Mouse (Mus musculus) liver, embryonic 16.5 days (tissue): ENCODE results near the gene Aass. TPM values are rescaled to one million over a fixed set of nuclear protein-coding genes. Genes with fewer than 3 reads are reported as not detected.

Experiments
- ATAC-seq: fragments of 200-750 bp; cut with Nextera tagmentation; 2 replicates; pipeline ENCODE4 v1.8.0; 2017; ENCODE audit warnings: low read depth, mild to moderate bottlenecking, moderate number of reproducible peaks, moderate library complexity
- H3K27ac ChIP-seq: fragments of 300-500 bp; sonication (generic); 2 replicates; pipeline ENCODE4 v1.5.1; 2014; ENCODE audit warnings: mild to moderate bottlenecking, low read length
- H3K27me3 ChIP-seq: fragments of 300-500 bp; sonication (generic); 2 replicates; pipeline ENCODE4 v1.6.1; 2014; ENCODE audit warnings: low read depth, low read length, mixed read lengths; ENCODE audit not compliant: control insufficient read depth, insufficient read depth
- H3K36me3 ChIP-seq: fragments of 300-500 bp; sonication (generic); 2 replicates; pipeline ENCODE4 v1.6.1; 2014; ENCODE audit warnings: mild to moderate bottlenecking; ENCODE audit not compliant: control insufficient read depth, insufficient read depth
- H3K4me1 ChIP-seq: fragments of 300-500 bp; sonication (generic); 2 replicates; pipeline ENCODE4 v1.6.1; 2014; ENCODE audit warnings: low read depth, low read length, mixed read lengths; ENCODE audit not compliant: control insufficient read depth
- H3K4me2 ChIP-seq: fragments of 300-500 bp; sonication (generic); 2 replicates; pipeline ENCODE4 v1.6.1; 2014; ENCODE audit warnings: low read depth, low read length, mixed read lengths
- H3K4me3 ChIP-seq: fragments of 300-500 bp; sonication (generic); 2 replicates; pipeline ENCODE4 v1.5.1; 2014; ENCODE audit warnings: low read depth, mild to moderate bottlenecking, low read length
- H3K9ac ChIP-seq: fragments of 300-500 bp; sonication (generic); 2 replicates; pipeline ENCODE4 v1.6.1; 2014; ENCODE audit warnings: low read depth, low read length
- H3K9me3 ChIP-seq: fragments of 300-500 bp; sonication (generic); replicated peaks from 2 replicates; pipeline ENCODE4 v1.6.1; 2016; ENCODE audit warnings: low read length; ENCODE audit not compliant: control insufficient read depth
- WGBS: fragments of 180-500 bp; shearing (Covaris S2); extraction: QIAGEN DNeasy Blood & Tissue Kit; methylation state at CpG from one replicate; pipeline ENCODE4 v1.1.7; 2014; ENCODE audit not compliant: insufficient replicate concordance; 5-methylcytosine and 5-hydroxymethylcytosine counted together
- polyA plus RNA-seq: library from polyadenylated mRNA; unstranded; fragments of >200 nt; fragmentation: Nextera tagmentation; extraction: Ambion mirVana; gene quantifications from 2 replicates; pipeline ENCODE4 v1.2.1, GENCODE M21; 2015

Aass gene
- polyA plus RNA-seq, 1 experiment from 2014 or later, result 31.5 TPM

DNA sequence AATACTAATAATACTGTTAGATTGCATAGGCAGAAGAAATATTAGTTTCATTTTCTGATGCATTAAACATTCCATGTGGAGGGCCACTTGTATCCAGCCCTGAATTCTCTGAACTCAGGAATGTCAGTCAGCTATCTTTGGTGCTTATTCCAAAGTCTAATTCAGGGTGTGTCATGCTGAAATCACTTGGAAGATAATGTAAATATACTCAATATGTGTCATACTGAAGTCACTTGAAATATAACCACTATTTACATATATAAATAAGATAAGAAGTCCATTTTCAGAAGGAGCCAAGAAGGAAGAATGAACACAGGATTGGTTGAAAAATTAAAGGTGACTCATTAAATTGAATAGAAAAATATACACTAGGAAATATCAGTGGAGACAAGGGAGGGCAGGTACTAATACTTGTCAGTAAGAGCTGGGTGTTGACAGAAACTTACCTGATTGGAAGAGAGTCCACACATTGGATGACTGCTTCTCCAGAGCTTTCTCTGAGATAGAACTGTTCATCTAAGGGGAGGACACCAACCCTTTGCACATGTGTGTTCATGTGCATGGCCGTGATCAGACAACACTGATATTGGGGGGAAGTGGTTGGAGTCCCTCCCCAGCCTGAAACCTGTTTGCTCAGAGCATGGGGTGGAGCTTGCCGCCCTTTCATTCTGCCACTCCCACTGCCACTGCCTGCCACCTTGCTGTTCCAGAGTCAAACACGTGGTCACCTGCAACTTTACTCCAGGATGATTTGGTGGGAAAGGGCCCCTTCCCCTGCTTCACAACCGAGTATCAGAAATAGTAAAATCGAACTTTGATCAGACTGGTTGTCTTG lies 48.0 kb downstream of the Aass start:
- 63% methylated on average over 5 of the region's 5 CpGs for WGBS
- H3K27me3 ChIP-seq, result no peaks in the 10 kb centered on the region
- no peak for ATAC-seq

DNA sequence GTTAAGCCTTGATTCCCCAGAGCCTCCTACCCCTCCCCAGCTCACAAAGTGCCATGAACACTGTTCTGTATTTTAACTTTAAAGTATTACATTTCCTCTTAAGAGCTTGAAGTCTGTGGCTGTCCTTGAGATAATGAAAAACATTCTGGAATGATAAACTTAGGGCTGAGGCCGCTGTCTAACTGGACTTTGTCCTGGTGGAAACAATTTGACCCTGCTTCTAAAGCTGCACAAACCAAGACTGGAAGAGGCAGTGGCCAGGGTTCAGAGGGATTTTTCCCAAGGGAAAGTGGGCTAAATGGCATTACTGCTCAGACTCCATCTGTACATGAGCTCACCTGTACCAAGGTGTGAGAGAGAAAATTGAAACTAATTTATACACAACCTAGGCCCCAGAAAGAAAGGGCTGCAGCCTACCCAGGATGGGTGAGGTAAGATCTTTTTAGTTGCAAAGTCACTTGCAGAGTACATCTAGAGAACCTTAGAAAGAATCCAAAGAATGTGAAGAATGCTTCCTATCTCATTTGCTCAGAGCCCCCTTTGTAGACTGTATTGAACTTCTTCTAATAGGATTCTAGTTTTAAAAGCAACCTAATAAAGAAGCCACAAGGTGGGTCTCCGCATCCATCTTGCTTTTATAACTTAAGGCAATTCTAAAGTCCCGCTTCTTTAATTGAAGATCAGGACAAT lies 52.6 kb downstream of the Aass start:
- no peaks in the 10 kb centered on the region for H3K36me3 ChIP-seq
- H3K4me2 ChIP-seq, result no peak overlapping the region
- no peak overlapping the region for H3K9ac ChIP-seq
- no peaks in the 10 kb centered on the region for H3K27me3 ChIP-seq
- no peak overlapping the region for H3K27ac ChIP-seq
- H3K4me3 ChIP-seq, result no peak overlapping the region
- WGBS, result 46% methylated on average over 3 of the region's 3 CpGs
- no peak for ATAC-seq
- H3K9me3 ChIP-seq, result no peaks in the 10 kb centered on the region
- no peaks in the 10 kb centered on the region; the same call in 1 of the 2 replicates for H3K4me1 ChIP-seq

More for the DNA sequence above, 48.0 kb downstream of the Aass start:
- no peak overlapping the region for H3K4me3 ChIP-seq
- no peaks in the 10 kb centered on the region for H3K9me3 ChIP-seq
- H3K27ac ChIP-seq, result no peak overlapping the region
- H3K4me2 ChIP-seq, result no peak overlapping the region
- no peak overlapping the region for H3K9ac ChIP-seq
- no peaks in the 10 kb centered on the region for H3K36me3 ChIP-seq
- no peaks in the 10 kb centered on the region; the same call in 1 of the 2 replicates for H3K4me1 ChIP-seq

DNA sequence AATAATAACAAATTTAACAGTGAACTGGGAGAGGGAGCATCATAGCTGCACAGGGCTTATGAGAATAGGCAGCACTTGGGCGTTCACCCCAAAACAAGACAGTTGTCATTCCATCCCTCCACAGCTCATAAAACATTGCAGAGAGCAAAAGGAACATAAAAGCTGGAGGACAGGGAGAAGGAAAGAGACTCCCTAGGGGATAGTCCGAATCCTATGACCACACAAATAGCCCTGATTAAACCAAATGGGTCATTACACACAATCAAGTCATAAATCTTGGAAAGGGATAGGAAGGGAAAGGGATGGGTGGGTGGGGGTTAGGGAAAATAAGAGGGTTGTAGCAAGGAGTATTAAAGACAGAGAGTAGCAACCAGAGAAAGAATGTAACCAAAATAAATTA lies 54.5 kb downstream of the Aass start:
- no peaks in the 10 kb centered on the region for H3K36me3 ChIP-seq
- H3K27ac ChIP-seq, result no peak overlapping the region
- H3K9me3 ChIP-seq, result no peaks in the 10 kb centered on the region
- H3K27me3 ChIP-seq, result no peaks in the 10 kb centered on the region
- no peak overlapping the region for H3K9ac ChIP-seq
- WGBS, result 38% methylated on average over 2 of the region's 2 CpGs
- H3K4me3 ChIP-seq, result no peak overlapping the region
- no peak for ATAC-seq
- no peak overlapping the region for H3K4me2 ChIP-seq
- H3K4me1 ChIP-seq, result no peaks in the 10 kb centered on the region; the same call in 1 of the 2 replicates

DNA sequence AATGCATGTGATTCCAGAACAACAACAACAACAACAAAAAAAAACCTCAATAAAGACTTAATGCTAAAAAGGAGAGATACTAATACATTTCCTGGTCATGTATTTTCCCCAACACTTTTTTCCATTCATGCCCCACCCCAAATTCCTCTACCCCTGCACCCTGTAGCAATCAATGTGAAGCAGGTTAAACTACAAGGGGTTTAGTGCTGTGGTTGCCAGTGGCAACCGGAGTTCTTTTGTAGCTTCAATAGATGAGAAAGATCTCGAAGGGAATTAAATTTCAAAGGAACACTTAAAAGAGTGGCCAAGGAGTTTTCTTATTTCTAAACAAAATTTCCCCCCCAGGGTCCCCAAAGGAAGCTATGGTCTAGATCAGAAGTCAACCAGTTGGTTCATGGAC lies 56.7 kb downstream of the Aass start:
- Histone ChIP-seq H3K27ac (no peak overlapping the region), H3K4me2 (no peak overlapping the region), H3K36me3 (no peaks in the 10 kb centered on the region), H3K4me3 (no peak overlapping the region), H3K27me3 (no peaks in the 10 kb centered on the region), H3K4me1 (no peaks in the 10 kb centered on the region; the same call in 1 of the 2 replicates), H3K9me3 (no peaks in the 10 kb centered on the region), H3K9ac (no peak overlapping the region)
- 57% methylated on average over 2 of the region's 2 CpGs for WGBS
- no peak for ATAC-seq

DNA sequence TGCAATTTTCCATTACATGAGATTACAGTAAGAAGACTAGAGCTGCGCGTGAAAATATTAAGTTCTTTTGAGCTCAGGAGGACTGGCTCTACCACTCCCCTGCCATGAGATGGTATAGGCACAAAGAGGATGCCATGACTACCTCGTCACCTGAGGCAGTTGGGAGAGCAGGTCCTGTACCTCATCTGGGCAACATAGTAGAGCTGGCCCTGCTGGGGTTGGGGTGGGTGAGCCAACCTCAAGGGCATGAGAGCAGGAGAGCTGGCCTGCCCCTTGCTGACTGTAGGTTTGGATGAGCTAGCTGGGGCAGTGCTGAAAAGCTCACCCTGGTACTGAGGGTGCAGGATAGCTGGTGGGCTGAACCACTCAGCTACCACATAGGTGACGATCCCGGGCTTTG lies 77.1 kb downstream of the Aass start:
- Histone ChIP-seq H3K9ac (no peak overlapping the region), H3K4me2 (no peak overlapping the region), H3K27ac (no peak overlapping the region), H3K4me3 (no peak overlapping the region), H3K9me3 (no peaks in the 10 kb centered on the region), H3K27me3 (no peaks in the 10 kb centered on the region), H3K36me3 (no peaks in the 10 kb centered on the region), H3K4me1 (no peaks in the 10 kb centered on the region)
- ATAC-seq, result no peak
- WGBS, result 72% methylated on average over 5 of the region's 5 CpGs

DNA sequence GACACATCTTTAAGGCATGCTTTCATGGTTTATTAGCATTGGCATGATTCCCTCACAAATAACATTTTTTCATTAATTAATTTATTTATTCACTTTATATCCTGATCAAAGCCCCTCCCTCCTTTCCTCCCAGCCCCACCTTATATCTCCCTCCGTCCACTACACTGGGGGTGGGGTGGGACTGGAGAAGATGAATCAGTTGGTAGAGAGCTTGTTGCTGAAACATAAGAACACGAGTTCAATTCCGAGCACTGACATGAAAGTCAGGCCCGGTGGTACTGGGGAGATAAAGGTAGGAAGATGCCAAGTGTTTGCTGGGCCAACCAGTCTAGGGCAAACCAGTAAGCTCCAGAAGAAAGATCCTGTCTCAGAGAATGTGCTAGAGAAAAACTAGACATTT lies 84.0 kb downstream of the Aass start:
- Histone ChIP-seq H3K36me3 (no peaks in the 10 kb centered on the region), H3K4me1 (no peaks in the 10 kb centered on the region), H3K4me3 (no peak overlapping the region), H3K4me2 (no peak overlapping the region), H3K27me3 (no peaks in the 10 kb centered on the region), H3K9ac (no peak overlapping the region), H3K27ac (no peak overlapping the region), H3K9me3 (no peaks in the 10 kb centered on the region)
- 70% methylated on average over 4 of the region's 4 CpGs for WGBS
- ATAC-seq, result no peak

DNA sequence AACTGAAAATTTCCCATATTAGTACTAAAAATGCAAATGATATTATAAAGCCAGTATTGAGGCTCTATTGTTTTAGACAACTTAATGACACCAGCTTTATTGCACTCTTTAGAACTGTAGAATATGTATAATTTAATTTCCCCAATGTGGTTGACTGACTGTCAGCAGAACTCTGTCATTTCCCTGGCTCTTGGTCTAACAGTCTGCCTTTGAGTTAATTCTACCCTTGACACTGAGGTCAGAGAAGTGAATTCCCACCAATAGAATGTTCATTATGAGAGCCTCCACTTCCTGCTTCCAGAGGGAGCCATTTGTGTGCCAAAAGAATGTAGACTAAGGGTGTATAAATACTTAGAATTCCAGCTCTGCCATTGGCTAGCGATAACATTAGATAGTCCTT lies 104.5 kb downstream of the Aass start:
- Histone ChIP-seq H3K4me2 (no peak overlapping the region), H3K9ac (no peak overlapping the region), H3K27me3 (no peaks in the 10 kb centered on the region), H3K4me1 (no peaks in the 10 kb centered on the region), H3K4me3 (no peak overlapping the region), H3K9me3 (no peaks in the 10 kb centered on the region), H3K27ac (no peak overlapping the region), H3K36me3 (no peaks in the 10 kb centered on the region)
- WGBS, result 67% methylated on average over 1 of the region's 1 CpGs
- no peak for ATAC-seq
